Mouse (Mus musculus) hindbrain, embryonic 11.5 days (tissue): Measurements from ENCODE around the gene Gm11549. TPM values are rescaled to one million over a fixed set of nuclear protein-coding genes. Genes with fewer than 3 reads are reported as not detected.

Experiments
- ATAC-seq: fragments of 200-750 bp; cut with Nextera tagmentation; 2 replicates; pipeline ENCODE4 v1.8.0; 2017; ENCODE audit warnings: mild to moderate bottlenecking, moderate TSS enrichment, moderate library complexity; ENCODE audit not compliant: low FRiP score
- DNase-seq: peaks from one replicate; pipeline ENCODE4 v3.0.0-alpha.2; 2015; ENCODE audit warnings: low spot score
- H3K27ac ChIP-seq: fragments of 300-500 bp; sonication (generic); 2 replicates; pipeline ENCODE4 v1.5.1; 2014; ENCODE audit warnings: mild to moderate bottlenecking, low read depth, low read length
- H3K27me3 ChIP-seq: fragments of 300-500 bp; sonication (generic); 2 replicates; pipeline ENCODE4 v1.6.1; 2014; ENCODE audit warnings: mild to moderate bottlenecking, low read length, moderate library complexity, mixed read lengths; ENCODE audit not compliant: control insufficient read depth, insufficient read depth
- H3K36me3 ChIP-seq: fragments of 300-500 bp; sonication (generic); 2 replicates; pipeline ENCODE4 v1.6.1; 2014; ENCODE audit warnings: mild to moderate bottlenecking, low read length, moderate library complexity, mixed read lengths; ENCODE audit not compliant: control insufficient read depth, insufficient read depth
- H3K4me1 ChIP-seq: fragments of 300-500 bp; sonication (generic); replicated peaks from 2 replicates; pipeline ENCODE4 v1.6.1; 2014; ENCODE audit warnings: low read length, mixed read lengths; ENCODE audit not compliant: control insufficient read depth, insufficient read depth
- H3K4me2 ChIP-seq: fragments of 300-500 bp; sonication (generic); replicated peaks from 2 replicates; pipeline ENCODE4 v1.6.1; 2014; ENCODE audit warnings: mild to moderate bottlenecking, low read depth, low read length
- H3K4me3 ChIP-seq: fragments of 300-500 bp; sonication (generic); 2 replicates; pipeline ENCODE4 v1.5.1; 2014; ENCODE audit warnings: low read depth, low read length
- H3K9ac ChIP-seq: fragments of 300-500 bp; sonication (generic); 2 replicates; pipeline ENCODE4 v1.6.1; 2014; ENCODE audit warnings: low read depth, low read length
- H3K9me3 ChIP-seq: fragments of 300-500 bp; sonication (generic); 2 replicates; pipeline ENCODE4 v1.6.1; 2016; ENCODE audit warnings: low read length; ENCODE audit not compliant: control insufficient read depth
- WGBS: fragments of 180-500 bp; shearing (Covaris S2); extraction: QIAGEN DNeasy Blood & Tissue Kit; methylation state at CpG from one replicate; pipeline ENCODE4 v1.1.7; 2014; 5-methylcytosine and 5-hydroxymethylcytosine counted together
- polyA plus RNA-seq: library from polyadenylated mRNA; unstranded; fragments of >200 nt; fragmentation: Nextera tagmentation; extraction: Ambion mirVana; gene quantifications from 2 replicates; pipeline ENCODE4 v1.2.1, GENCODE M21; 2014

Gm11549 gene
- polyA plus RNA-seq, 1 experiment from 2014 or later = 0.34 TPM

DNA sequence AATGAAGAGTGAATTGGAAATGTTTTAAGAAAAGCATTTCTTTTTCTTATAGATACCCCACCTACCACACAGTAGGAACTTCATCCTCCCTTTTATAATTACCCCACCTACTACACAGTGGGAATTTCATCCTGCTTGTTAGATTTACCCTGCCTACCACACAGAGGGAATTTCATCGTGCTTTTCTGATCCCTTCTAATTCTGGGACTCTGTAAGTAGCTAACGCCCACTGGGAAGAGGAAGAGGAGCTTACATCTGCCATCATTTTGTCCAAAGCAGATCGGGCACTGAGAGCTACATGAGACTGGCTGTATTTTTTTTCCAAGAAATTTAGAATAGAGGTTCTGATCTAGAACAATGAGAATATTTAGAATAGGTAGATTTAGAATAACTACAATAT, 23.3 kb upstream of the Gm11549 start:
- Histone ChIP-seq H3K9ac (no peak overlapping the region), H3K4me3 (no peak overlapping the region), H3K27me3 (no peaks in the 10 kb centered on the region), H3K27ac (no peak overlapping the region), H3K9me3 (no peaks in the 10 kb centered on the region), H3K36me3 (no peaks in the 10 kb centered on the region), H3K4me2 (no peak overlapping the region), H3K4me1 (no peaks in the 10 kb centered on the region)
- no peak for DNase-seq
- ATAC-seq = no peak
- 81% methylated on average over 3 of the region's 3 CpGs for WGBS

- ATAC-seq (no peak), DNase-seq (no peak)
- no peak overlapping the region for H3K9ac ChIP-seq
- 86% methylated on average over 2 of the region's 2 CpGs for WGBS
- H3K4me3 ChIP-seq = no peak overlapping the region
- H3K27me3 ChIP-seq = no peaks in the 10 kb centered on the region
- H3K9me3 ChIP-seq = no peaks in the 10 kb centered on the region
- H3K36me3 ChIP-seq = no peaks in the 10 kb centered on the region
- H3K27ac ChIP-seq = no peak overlapping the region
- H3K4me2 ChIP-seq = no peak overlapping the region
- no peaks in the 10 kb centered on the region for H3K4me1 ChIP-seq
Measured at GRCm38 (mm10) chr3:36541399-36541798, 19.8 kb upstream of the Gm11549 start.

- ATAC-seq = no peak
- H3K27me3 ChIP-seq = no peaks in the 10 kb centered on the region
- WGBS = 69% methylated on average over 2 of the region's 2 CpGs
Measured at GRCm38 (mm10) chr3:36540756-36541155, 19.1 kb upstream of the Gm11549 start.

DNA sequence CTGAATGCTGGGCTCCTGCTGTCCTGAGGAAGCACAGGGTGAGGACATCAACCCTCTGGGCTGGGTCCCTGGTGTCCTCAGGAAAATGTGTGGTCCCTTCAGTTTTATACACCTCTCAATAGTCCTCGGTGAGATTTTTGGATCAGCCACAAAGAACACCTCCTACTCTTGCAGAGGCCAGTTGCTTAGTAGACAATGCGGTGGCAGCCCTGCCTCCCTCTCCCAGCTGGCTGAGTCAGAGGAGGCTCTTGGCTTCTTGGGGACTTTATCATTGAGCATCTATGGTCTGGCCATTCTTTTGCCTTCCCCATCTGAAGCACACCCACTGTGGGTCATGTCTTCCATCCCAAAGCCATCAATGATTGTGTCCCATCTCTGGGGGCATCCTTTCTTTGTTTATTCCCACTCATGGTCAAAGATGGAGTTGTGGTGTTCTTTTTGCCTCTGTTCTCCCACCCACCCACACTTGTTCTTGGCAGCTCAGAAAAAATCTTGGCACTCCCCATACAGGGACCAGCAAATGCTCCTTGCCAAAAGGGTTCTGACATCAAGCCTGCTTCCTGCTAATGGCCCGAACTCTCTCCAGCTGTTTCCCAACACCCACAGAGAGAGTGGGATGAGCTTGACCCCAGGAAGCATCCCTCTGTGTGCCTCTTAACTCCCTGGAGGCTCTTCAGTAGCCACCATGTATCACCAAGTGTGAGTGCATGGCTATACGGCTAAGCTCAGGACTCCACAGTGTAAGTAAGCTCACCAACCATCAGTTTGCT, 16.3 kb upstream of the Gm11549 start:
- Histone ChIP-seq H3K36me3 (no peaks in the 10 kb centered on the region), H3K4me1 (no peaks in the 10 kb centered on the region)

More at GRCm38 (mm10) chr3:36540756-36541155, 19.1 kb upstream of the Gm11549 start:
- no peak for DNase-seq
- H3K9ac ChIP-seq = no peak overlapping the region
- H3K36me3 ChIP-seq = no peaks in the 10 kb centered on the region
- no peaks in the 10 kb centered on the region for H3K9me3 ChIP-seq
- no peak overlapping the region for H3K4me2 ChIP-seq
- no peak overlapping the region for H3K27ac ChIP-seq
- no peaks in the 10 kb centered on the region for H3K4me1 ChIP-seq
- no peak overlapping the region for H3K4me3 ChIP-seq

GRCm38 (mm10) chr3:36536041-36536440, 14.4 kb upstream of the Gm11549 start:
- no peak overlapping the region for H3K27ac ChIP-seq
- H3K9me3 ChIP-seq = no peaks in the 10 kb centered on the region
- no peak overlapping the region for H3K4me3 ChIP-seq
- H3K4me1 ChIP-seq = peaks cover 2% of the 10 kb centered on the region; the same call in 1 of the 2 replicates
- H3K9ac ChIP-seq = no peak overlapping the region
- DNase-seq (no peak), ATAC-seq (no peak)
- H3K4me2 ChIP-seq = no peak overlapping the region
- WGBS = 92% methylated on average over 12 of the region's 12 CpGs
- no peaks in the 10 kb centered on the region for H3K36me3 ChIP-seq
- no peaks in the 10 kb centered on the region; the same call in 1 of the 2 replicates for H3K27me3 ChIP-seq

More for the DNA sequence above, 16.3 kb upstream of the Gm11549 start:
- H3K9me3 ChIP-seq = no peaks in the 10 kb centered on the region
- no peak overlapping the region for H3K9ac ChIP-seq
- no peaks in the 10 kb centered on the region for H3K27me3 ChIP-seq
- H3K27ac ChIP-seq = no peak overlapping the region
- WGBS = 83% methylated on average over 4 of the region's 4 CpGs
- H3K4me3 ChIP-seq = no peak overlapping the region
- no peak overlapping the region for H3K4me2 ChIP-seq
- ATAC-seq = no peak
- no peak for DNase-seq

GRCm38 (mm10) chr3:36533201-36533672, 11.6 kb upstream of the Gm11549 start:
- no peaks in the 10 kb centered on the region for H3K36me3 ChIP-seq
- H3K9me3 ChIP-seq = no peaks in the 10 kb centered on the region
- no peak overlapping the region for H3K4me3 ChIP-seq
- H3K27ac ChIP-seq = no peak overlapping the region
- ATAC-seq (no peak), DNase-seq (no peak)
- no peak overlapping the region for H3K4me2 ChIP-seq
- no peaks in the 10 kb centered on the region; the same call in 1 of the 2 replicates for H3K27me3 ChIP-seq
- no peak overlapping the region for H3K9ac ChIP-seq
- H3K4me1 ChIP-seq = peaks cover 2% of the 10 kb centered on the region; the same call in 1 of the 2 replicates
- 7% methylated on average over 1 of the region's 1 CpGs for WGBS

GRCm38 (mm10) chr3:36532738-36533137, 11.1 kb upstream of the Gm11549 start:
- DNase-seq (no peak), ATAC-seq (no peak)
- no peak overlapping the region for H3K4me2 ChIP-seq
- no peaks in the 10 kb centered on the region for H3K36me3 ChIP-seq
- no peak overlapping the region for H3K27ac ChIP-seq
- peaks cover 2% of the 10 kb centered on the region; the same call in 1 of the 2 replicates for H3K4me1 ChIP-seq
- 37% methylated on average over 7 of the region's 7 CpGs for WGBS
- H3K9me3 ChIP-seq = no peaks in the 10 kb centered on the region
- no peak overlapping the region for H3K4me3 ChIP-seq
- no peak overlapping the region for H3K9ac ChIP-seq
- no peaks in the 10 kb centered on the region; the same call in 1 of the 2 replicates for H3K27me3 ChIP-seq

GRCm38 (mm10) chr3:36531979-36532542, 10.4 kb upstream of the Gm11549 start:
- H3K36me3 ChIP-seq = no peaks in the 10 kb centered on the region
- no peak overlapping the region for H3K4me3 ChIP-seq
- H3K27ac ChIP-seq = no peak overlapping the region
- no peaks in the 10 kb centered on the region; the same call in 1 of the 2 replicates for H3K27me3 ChIP-seq
- ATAC-seq (no peak), DNase-seq (peak; percentile 31)
- WGBS = 9% methylated on average over 18 of the region's 18 CpGs
- peaks cover 2% of the 10 kb centered on the region; the same call in 1 of the 2 replicates for H3K4me1 ChIP-seq
- H3K4me2 ChIP-seq = peak overlapping the region; percentile 29
- H3K9ac ChIP-seq = 0 out of 2 replicates have a peak overlapping the region, but pooled peaks have one; percentile 27
- no peaks in the 10 kb centered on the region for H3K9me3 ChIP-seq
